Mouse (Mus musculus) midbrain, embryonic 16.5 days (tissue): Measurements from ENCODE around the gene Ccdc107. TPM values are rescaled to one million over a fixed set of nuclear protein-coding genes. Genes with fewer than 3 reads are reported as not detected.

Experiments used
- ATAC-seq: fragments of 200-750 bp; cut with Nextera tagmentation; 2 replicates; pipeline ENCODE4 v1.8.0; 2017; ENCODE audit warnings: moderate TSS enrichment
- H3K27ac ChIP-seq: fragments of 300-500 bp; sonication (generic); 2 replicates; pipeline ENCODE4 v1.5.1; 2014; ENCODE audit warnings: mild to moderate bottlenecking, low read length, mixed read lengths
- H3K27me3 ChIP-seq: fragments of 300-500 bp; sonication (generic); 2 replicates; pipeline ENCODE4 v1.6.1; 2014; ENCODE audit warnings: low read depth, low read length, mixed read lengths; ENCODE audit not compliant: control insufficient read depth, insufficient read depth
- H3K36me3 ChIP-seq: fragments of 300-500 bp; sonication (generic); 2 replicates; pipeline ENCODE4 v1.6.1; 2014; ENCODE audit warnings: mild to moderate bottlenecking, low read length, moderate library complexity, mixed read lengths; ENCODE audit not compliant: control insufficient read depth, insufficient read depth
- H3K4me1 ChIP-seq: fragments of 300-500 bp; sonication (generic); 2 replicates; pipeline ENCODE4 v1.6.1; 2014; ENCODE audit warnings: mild to moderate bottlenecking, low read length, mixed read lengths; ENCODE audit not compliant: control insufficient read depth, insufficient read depth
- H3K4me2 ChIP-seq: fragments of 300-500 bp; sonication (generic); 2 replicates; pipeline ENCODE4 v1.6.1; 2014; ENCODE audit warnings: mild to moderate bottlenecking, low read length, mixed read lengths
- H3K4me3 ChIP-seq: fragments of 300-500 bp; sonication (generic); 2 replicates; pipeline ENCODE4 v1.5.1; 2014; ENCODE audit warnings: low read depth, mild to moderate bottlenecking, low read length, moderate library complexity, mixed read lengths
- H3K9ac ChIP-seq: fragments of 300-500 bp; sonication (generic); 2 replicates; pipeline ENCODE4 v1.6.1; 2014; ENCODE audit warnings: low read depth, low read length, mixed read lengths
- H3K9me3 ChIP-seq: fragments of 300-500 bp; sonication (generic); replicated peaks from 2 replicates; pipeline ENCODE4 v1.6.1; 2014; ENCODE audit warnings: mild to moderate bottlenecking, low read length, mixed read lengths; ENCODE audit not compliant: control insufficient read depth, poor library complexity, severe bottlenecking
- WGBS: fragments of 180-500 bp; shearing (Covaris S2); extraction: QIAGEN DNeasy Blood & Tissue Kit; methylation state at CpG from one replicate; pipeline ENCODE4 v1.1.7; 2014; 5-methylcytosine and 5-hydroxymethylcytosine counted together
- polyA plus RNA-seq: library from polyadenylated mRNA; unstranded; fragments of >200 nt; fragmentation: Nextera tagmentation; extraction: Ambion mirVana; gene quantifications from 2 replicates; pipeline ENCODE4 v1.2.1, GENCODE M21; 2015

Ccdc107 gene
- polyA plus RNA-seq, 1 experiment from 2014 or later = 90.3 TPM

DNA sequence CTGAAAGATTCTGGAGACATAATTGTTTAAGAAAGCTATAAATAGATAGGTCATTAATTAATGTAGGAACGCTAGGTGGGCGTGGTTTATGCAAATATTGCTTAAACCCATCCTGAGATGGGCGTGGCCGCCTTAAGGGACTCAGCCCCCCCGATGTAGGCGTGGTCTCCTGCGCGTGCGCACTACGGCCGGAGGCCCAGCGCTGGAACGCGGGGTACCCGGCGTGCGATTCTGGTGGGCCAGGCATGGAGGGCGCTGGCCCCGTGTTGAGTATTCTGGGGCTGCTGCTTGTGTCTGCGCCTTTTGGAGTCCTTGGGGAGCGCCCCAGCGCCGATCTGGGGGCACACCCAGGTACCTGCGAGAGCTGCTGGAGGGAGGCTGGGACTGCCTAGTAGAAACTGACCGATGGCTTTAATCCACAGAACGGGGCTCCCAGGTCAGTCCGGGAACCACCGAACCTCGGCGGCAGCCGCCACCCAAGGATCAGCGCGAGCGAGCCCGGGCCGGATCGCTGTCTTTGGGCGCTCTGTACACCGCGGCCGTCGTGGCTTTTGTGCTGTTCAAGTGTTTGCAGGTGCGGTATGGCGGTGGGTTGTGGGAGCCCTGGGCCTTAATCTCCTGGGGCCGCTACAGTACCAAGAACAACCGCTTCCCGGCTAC lies 616 bp downstream of the Ccdc107 start:
- Histone ChIP-seq H3K36me3 (no peaks in the 10 kb centered on the region; the same call in 1 of the 2 replicates), H3K27me3 (0 out of 2 replicates have a peak, but pooled peaks cover 3% of the 10 kb centered on the region), H3K4me1 (peaks cover 13% of the 10 kb centered on the region), H3K9ac (peak overlapping the region; percentile 85), H3K4me2 (peak overlapping the region; percentile 74), H3K4me3 (peak overlapping the region; percentile 81), H3K27ac (peak overlapping the region; percentile 93), H3K9me3 (no peaks in the 10 kb centered on the region; the same call in 1 of the 2 replicates)
- peak; percentile 92 for ATAC-seq
- under 1% methylated on average over 47 of the region's 47 CpGs for WGBS

DNA sequence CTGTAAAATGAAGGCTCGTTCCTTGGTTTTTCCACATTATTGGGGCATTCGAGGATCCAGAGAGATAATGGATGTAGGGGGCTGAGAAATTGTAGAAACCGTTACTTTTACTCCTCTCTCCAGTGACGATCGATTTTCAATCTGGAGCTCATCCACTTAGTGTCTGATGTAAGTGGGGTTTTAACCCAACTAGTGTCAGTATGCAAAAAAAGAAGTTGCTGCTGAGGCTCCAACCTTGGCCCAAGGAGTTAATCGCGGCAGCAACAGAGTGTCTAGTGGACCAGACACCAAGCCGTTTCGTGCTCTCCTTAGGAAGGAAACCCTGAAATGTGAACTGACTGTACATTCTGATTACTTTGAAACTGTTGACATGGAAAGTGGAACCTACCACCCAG lies 1.1 kb downstream of the Ccdc107 start:
- H3K9ac ChIP-seq = peak overlapping the region; percentile 85
- H3K4me1 ChIP-seq = peaks cover 13% of the 10 kb centered on the region
- WGBS = 1% methylated on average over 9 of the region's 9 CpGs
- peak overlapping the region; percentile 81 for H3K4me3 ChIP-seq
- peak overlapping the region; percentile 93 for H3K27ac ChIP-seq
- no peaks in the 10 kb centered on the region; the same call in 1 of the 2 replicates for H3K9me3 ChIP-seq
- no peaks in the 10 kb centered on the region; the same call in 1 of the 2 replicates for H3K36me3 ChIP-seq
- 0 out of 2 replicates have a peak, but pooled peaks cover 3% of the 10 kb centered on the region for H3K27me3 ChIP-seq
- no peak for ATAC-seq
- peak overlapping the region; percentile 74 for H3K4me2 ChIP-seq

GRCm38 (mm10) chr4:43496587-43496986 lies 3.9 kb downstream of the Ccdc107 start:
- H3K4me1 ChIP-seq = peaks cover 15% of the 10 kb centered on the region
- WGBS = 51% methylated on average over 6 of the region's 6 CpGs
- no peak overlapping the region for H3K9ac ChIP-seq
- H3K27me3 ChIP-seq = 0 out of 2 replicates have a peak, but pooled peaks cover 3% of the 10 kb centered on the region
- no peak overlapping the region for H3K27ac ChIP-seq
- no peak overlapping the region for H3K4me2 ChIP-seq
- no peaks in the 10 kb centered on the region; the same call in 1 of the 2 replicates for H3K36me3 ChIP-seq
- H3K9me3 ChIP-seq = no peaks in the 10 kb centered on the region
- no peak overlapping the region for H3K4me3 ChIP-seq
- ATAC-seq = no peak

GRCm38 (mm10) chr4:43497405-43497804 lies 4.7 kb downstream of the Ccdc107 start:
- Histone ChIP-seq H3K9me3 (no peaks in the 10 kb centered on the region), H3K4me1 (peaks cover 15% of the 10 kb centered on the region), H3K27me3 (0 out of 2 replicates have a peak, but pooled peaks cover 3% of the 10 kb centered on the region), H3K36me3 (no peaks in the 10 kb centered on the region; the same call in 1 of the 2 replicates), H3K27ac (no peak overlapping the region), H3K4me2 (no peak overlapping the region), H3K4me3 (no peak overlapping the region), H3K9ac (no peak overlapping the region)
- no peak for ATAC-seq
- 95% methylated on average over 8 of the region's 8 CpGs for WGBS

DNA sequence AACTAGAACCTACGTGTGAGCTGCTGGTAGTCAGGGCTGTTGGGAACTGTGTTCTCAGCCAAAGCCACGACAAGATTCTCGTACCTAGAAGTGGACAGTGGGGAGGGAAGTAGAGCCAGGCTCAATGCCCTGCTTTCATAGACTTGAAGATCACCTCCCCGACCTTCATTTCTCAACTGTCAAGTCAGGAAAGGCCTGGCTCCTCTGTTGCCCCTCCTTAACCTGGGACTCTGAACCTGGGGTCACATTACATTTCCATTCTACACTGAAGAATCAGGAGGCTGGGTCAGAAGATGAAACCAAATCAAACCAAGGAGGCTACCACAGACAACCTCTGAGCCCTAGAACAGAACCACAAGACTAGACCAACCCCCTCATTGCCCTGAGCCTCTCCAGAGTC lies 5.2 kb downstream of the Ccdc107 start:
- H3K4me2 ChIP-seq = no peak overlapping the region
- no peak for ATAC-seq
- no peak overlapping the region for H3K4me3 ChIP-seq
- 0 out of 2 replicates have a peak, but pooled peaks cover 3% of the 10 kb centered on the region for H3K27me3 ChIP-seq
- no peak overlapping the region for H3K27ac ChIP-seq
- H3K4me1 ChIP-seq = peaks cover 15% of the 10 kb centered on the region
- WGBS = 79% methylated on average over 4 of the region's 4 CpGs
- H3K9me3 ChIP-seq = no peaks in the 10 kb centered on the region
- no peaks in the 10 kb centered on the region; the same call in 1 of the 2 replicates for H3K36me3 ChIP-seq
- no peak overlapping the region for H3K9ac ChIP-seq

- H3K9ac ChIP-seq = peak overlapping the region; percentile 73
- H3K4me1 ChIP-seq = peaks cover 15% of the 10 kb centered on the region
- no peak for ATAC-seq
- peak overlapping the region; percentile 91 for H3K4me2 ChIP-seq
- 18% methylated on average over 8 of the region's 8 CpGs for WGBS
- no peak overlapping the region for H3K27ac ChIP-seq
- peaks cover 3% of the 10 kb centered on the region; the same call in 1 of the 2 replicates for H3K27me3 ChIP-seq
- H3K9me3 ChIP-seq = no peaks in the 10 kb centered on the region
- peak overlapping the region; percentile 60 for H3K4me3 ChIP-seq
- H3K36me3 ChIP-seq = no peaks in the 10 kb centered on the region; the same call in 1 of the 2 replicates
Observed at GRCm38 (mm10) chr4:43498983-43499382, 6.3 kb downstream of the Ccdc107 start.

GRCm38 (mm10) chr4:43499407-43500333 lies 7.0 kb downstream of the Ccdc107 start, which contains the start of gene Arhgef39:
Arhgef39 (minus strand) TSS chr4:43499695.
- H3K4me1 ChIP-seq = peaks cover 9% of the 10 kb centered on the region
- peak within 1 kb of the TSS; percentile 91 for H3K4me2 ChIP-seq
- peak; percentile 89 for ATAC-seq
- no peak within 1 kb of the TSS for H3K27ac ChIP-seq
- H3K4me3 ChIP-seq = peak within 1 kb of the TSS; percentile 60
- no peaks in the 10 kb centered on the region for H3K9me3 ChIP-seq
- H3K9ac ChIP-seq = peak within 1 kb of the TSS; percentile 73
- 6% methylated on average over 50 of the region's 50 CpGs for WGBS
- peaks cover 3% of the 10 kb centered on the region; the same call in 1 of the 2 replicates for H3K27me3 ChIP-seq
- no peaks in the 10 kb centered on the region; the same call in 1 of the 2 replicates for H3K36me3 ChIP-seq

DNA sequence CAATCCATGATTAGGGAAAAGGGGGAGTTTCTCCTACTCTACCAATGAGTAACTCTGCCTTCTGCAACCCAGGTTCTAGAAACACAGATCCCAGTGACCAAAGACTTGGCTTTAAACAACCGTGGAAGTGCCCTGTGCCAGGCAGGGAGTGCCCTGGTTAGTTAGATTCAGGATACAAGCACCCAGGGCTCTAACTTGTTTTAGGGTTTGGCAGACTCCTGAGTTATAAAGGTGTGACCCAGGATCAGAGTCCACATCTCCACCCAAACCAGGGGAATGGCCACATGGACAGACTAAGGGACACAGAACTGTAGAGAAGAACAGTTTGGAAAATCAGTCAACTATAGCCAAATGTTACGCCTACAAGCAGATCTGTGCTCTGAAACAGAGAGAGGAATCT lies 10.3 kb downstream of the Ccdc107 start:
- 82% methylated on average over 2 of the region's 2 CpGs for WGBS
- no peak overlapping the region for H3K4me3 ChIP-seq
- H3K9ac ChIP-seq = no peak overlapping the region

More for the DNA sequence above, 10.3 kb downstream of the Ccdc107 start:
- no peak for ATAC-seq
- H3K27ac ChIP-seq = no peak overlapping the region
- H3K4me1 ChIP-seq = peaks cover 5% of the 10 kb centered on the region; the same call in 1 of the 2 replicates
- no peak overlapping the region for H3K4me2 ChIP-seq
- H3K9me3 ChIP-seq = no peaks in the 10 kb centered on the region
- no peaks in the 10 kb centered on the region for H3K36me3 ChIP-seq
- peaks cover 6% of the 10 kb centered on the region; the same call in 1 of the 2 replicates for H3K27me3 ChIP-seq
